ENCODE assay signal across 8 mouse cellular contexts in genomic region chr17:83514213-83514701, GRCm38 (mm10). TPM values are rescaled to one million over a fixed set of nuclear protein-coding genes. Genes with fewer than 3 reads are reported as not detected.
A peak's percentile ranks its signal among the peaks of the same experiment; 100 is the strongest.
DNase-seq lines count a peak whose midpoint lies in the region; ATAC-seq lines count a peak whose summit lies in the region.

No protein-coding gene starts in this region.

- H3K4me2 ChIP-seq in kidney, embryonic 15.5 days = peak overlapping the region; percentile 77

- no peaks in the 10 kb centered on the region for H3K27me3 ChIP-seq in heart, embryonic 10.5 days (ENCODE audit: insufficient read depth, poor library complexity, severe bottlenecking)
- H3K27me3 ChIP-seq in kidney, embryonic 15.5 days = no peaks in the 10 kb centered on the region

- no peaks in the 10 kb centered on the region for H3K36me3 ChIP-seq in heart, embryonic 10.5 days
- no peaks in the 10 kb centered on the region for H3K36me3 ChIP-seq in kidney, embryonic 15.5 days

- H3K4me3 ChIP-seq in heart, embryonic 10.5 days = peak overlapping the region; percentile 99
- peak overlapping the region; percentile 93 for H3K4me3 ChIP-seq in kidney, embryonic 15.5 days (replicated peaks)

- peak overlapping the region; percentile 95 for H3K27ac ChIP-seq in heart, embryonic 10.5 days
- H3K27ac ChIP-seq in kidney, embryonic 15.5 days = peak overlapping the region; percentile 86

- H3K9ac ChIP-seq in kidney, embryonic 15.5 days = peak overlapping the region; percentile 93

- peak; percentile 91 to 93 for DNase-seq in B cell, adult 2 months
- DNase-seq in brain, adult 2 months (ENCODE audit: low read depth, low spot score) = peak; percentile 98
- DNase-seq in heart, embryonic 10.5 days (ENCODE audit: low spot score) = peak; percentile 97
- peak; percentile 95 for DNase-seq in liver
- peak; percentile 89 to 94 for DNase-seq in spleen, postnatal 4 days (ENCODE audit: low spot score in 2 of 2)

- H3K4me1 ChIP-seq in heart, embryonic 10.5 days = peaks cover 13% of the 10 kb centered on the region
- peaks cover 22% of the 10 kb centered on the region for H3K4me1 ChIP-seq in kidney, embryonic 15.5 days

- peak; percentile 97 for ATAC-seq in erythroblast, adult 5-6 weeks (replicated peaks; ENCODE audit: low FRiP score, poor library complexity, severe bottlenecking)
- ATAC-seq in kidney, embryonic 15.5 days (replicated peaks; ENCODE audit: low FRiP score) = peak; percentile 99
- ATAC-seq in monocyte, adult 5-6 weeks (replicated peaks; ENCODE audit: insufficient number of reproducible peaks, low FRiP score, low TSS enrichment, poor library complexity, severe bottlenecking) = peak; percentile 94

- no peaks in the 10 kb centered on the region for H3K9me3 ChIP-seq in heart, embryonic 10.5 days
- no peaks in the 10 kb centered on the region for H3K9me3 ChIP-seq in kidney, embryonic 15.5 days (replicated peaks)

- under 1% methylated on average over 33 of the region's 33 CpGs for WGBS in heart, embryonic 10.5 days
- WGBS in kidney, embryonic 15.5 days = under 1% methylated on average over 33 of the region's 33 CpGs

RNA-seq across cellular contexts. Expression of gene Cox7a2l, which starts 2.9 kb away (rescaled TPM):
- 86.7 and 92.8 TPM in 2 replicates for total RNA-seq in erythroblast, adult 5-6 weeks (2015; ENCODE audit: low replicate concordance)
- 57.4 and 72.8 TPM in 2 replicates for total RNA-seq in erythroblast, adult 5-6 weeks (2017; ENCODE audit: low replicate concordance)
- 173 and 177 TPM in 2 replicates for polyA plus RNA-seq in heart, embryonic 10.5 days (2016; fragmentation: Nextera tagmentation; extraction: Ambion mirVana)
- polyA plus RNA-seq in kidney, embryonic 15.5 days (2015; fragmentation: Nextera tagmentation; extraction: Ambion mirVana) = 189 and 196 TPM in 2 replicates
- total RNA-seq in monocyte, adult 5-6 weeks (2017) = 273 to 460 TPM (median 440 TPM) in 3 replicates

Comparison
In these comparisons a context has a peak if more than half of its experiments do, and no peak if none do; other contexts are left out.
1. Peak in every context shown above with its lines: DNase-seq, ATAC-seq, H3K4me3 ChIP-seq and H3K27ac ChIP-seq.